Mouse (Mus musculus): ENCODE results near the gene Dbp. TPM values are rescaled to one million over a fixed set of nuclear protein-coding genes. Genes with fewer than 3 reads are reported as not detected.

Gene Dbp
- polyA plus RNA-seq, 2 experiments = 0.51 to 0.69 TPM

DNA sequence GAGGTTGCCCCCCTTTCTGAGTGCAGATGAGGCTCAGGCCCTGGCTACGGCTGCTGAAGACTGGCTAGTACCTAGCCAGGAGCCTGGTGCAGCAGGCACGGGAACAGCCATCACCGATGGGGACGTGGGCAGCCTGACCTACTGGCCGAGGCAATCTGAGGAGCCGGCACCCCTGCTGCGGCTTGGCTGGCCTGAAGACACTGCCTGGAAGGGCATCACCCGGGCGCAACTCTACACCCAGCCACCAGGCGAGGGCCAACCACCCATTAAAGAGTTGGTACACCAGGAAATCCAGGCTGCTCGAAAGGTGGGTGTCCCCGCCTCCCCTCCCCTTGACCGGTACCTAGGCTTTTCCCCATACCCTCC, 17.4 kb downstream of the Dbp start:
- Histone ChIP-seq H3K9ac (replicated peaks) (no peak overlapping the region), H3K27me3 (ENCODE audit: control insufficient read depth, insufficient read depth, low read length) (no peaks in the 10 kb centered on the region), H3K4me2 (ENCODE audit: low read depth) (no peak overlapping the region), H3K4me3 (ENCODE audit: insufficient read depth in 1 of 2, low read depth in 2 of 2, low read length in 2 of 2) (no peak overlapping the region), H3K36me3 (replicated peaks; ENCODE audit: control insufficient read depth, insufficient read depth, low read depth) (peaks cover 41% of the 10 kb centered on the region), H3K4me1 (replicated peaks; ENCODE audit: control insufficient read depth in 2 of 2, insufficient read depth in 2 of 2, low read length in 1 of 2) (peaks cover 3 to 8% of the 10 kb centered on the region in 2 experiments; a peak in 1 of 4 replicates), H3K27ac (no peak overlapping the region), H3K9me3 (ENCODE audit: control insufficient read depth, low read length) (no peaks in the 10 kb centered on the region)
- no peak for ATAC-seq (ENCODE audit: insufficient read depth)
- no peak for DNase-seq (ENCODE audit: low read depth in 3 of 3, low spot score in 3 of 3)
- TF ChIP-seq EP300 (IDR thresholded peaks at IDR 0.05; ENCODE audit: low read depth) (no peak), CTCF (IDR thresholded peaks at IDR 0.05; ENCODE audit: low read depth) (peak; percentile 27; the same call in 1 of the 2 replicates)
- 83% methylated on average over 13 of the region's 13 CpGs for WGBS (ENCODE audit: insufficient replicate concordance)

DNA sequence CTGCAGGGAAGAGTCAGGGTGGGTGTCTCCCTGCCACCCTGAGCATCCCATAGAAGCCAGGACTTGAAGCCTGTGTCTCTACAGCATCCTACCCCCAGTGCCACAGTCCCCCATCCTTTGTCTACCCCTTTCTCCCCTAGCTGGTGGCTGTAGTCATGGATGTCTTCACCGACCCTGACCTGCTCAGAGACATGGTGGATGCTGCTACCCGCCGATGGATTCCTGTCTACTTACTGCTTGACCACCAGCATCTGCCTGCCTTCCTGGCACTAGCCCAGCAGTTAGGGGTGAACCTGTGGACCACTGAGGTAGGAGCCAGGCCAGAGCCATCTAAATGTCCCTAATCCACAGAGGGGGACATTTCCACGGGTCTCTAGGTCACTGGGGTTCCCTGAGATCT, 18.4 kb downstream of the Dbp start:
- H3K27ac ChIP-seq = no peak overlapping the region
- peaks cover 41% of the 10 kb centered on the region for H3K36me3 ChIP-seq (replicated peaks; ENCODE audit: control insufficient read depth, insufficient read depth, low read depth)
- H3K4me3 ChIP-seq (ENCODE audit: insufficient read depth in 1 of 2, low read depth in 2 of 2, low read length in 2 of 2) = no peak overlapping the region
- no peak for DNase-seq (ENCODE audit: low read depth in 3 of 3, low spot score in 3 of 3)
- no peak overlapping the region for H3K4me2 ChIP-seq (ENCODE audit: low read depth)
- H3K9me3 ChIP-seq (ENCODE audit: control insufficient read depth, low read length) = no peaks in the 10 kb centered on the region
- peaks cover 3 to 8% of the 10 kb centered on the region in 2 experiments; a peak in 1 of 4 replicates for H3K4me1 ChIP-seq (replicated peaks; ENCODE audit: control insufficient read depth in 2 of 2, insufficient read depth in 2 of 2, low read length in 1 of 2)
- TF ChIP-seq EP300 (IDR thresholded peaks at IDR 0.05; ENCODE audit: low read depth) (no peak), CTCF (IDR thresholded peaks at IDR 0.05; ENCODE audit: low read depth) (no peak)
- no peak overlapping the region for H3K9ac ChIP-seq (replicated peaks)
- 77% methylated on average over 4 of the region's 4 CpGs for WGBS (ENCODE audit: insufficient replicate concordance)
- no peak for ATAC-seq (ENCODE audit: insufficient read depth)
- H3K27me3 ChIP-seq (ENCODE audit: control insufficient read depth, insufficient read depth, low read length) = no peaks in the 10 kb centered on the region

DNA sequence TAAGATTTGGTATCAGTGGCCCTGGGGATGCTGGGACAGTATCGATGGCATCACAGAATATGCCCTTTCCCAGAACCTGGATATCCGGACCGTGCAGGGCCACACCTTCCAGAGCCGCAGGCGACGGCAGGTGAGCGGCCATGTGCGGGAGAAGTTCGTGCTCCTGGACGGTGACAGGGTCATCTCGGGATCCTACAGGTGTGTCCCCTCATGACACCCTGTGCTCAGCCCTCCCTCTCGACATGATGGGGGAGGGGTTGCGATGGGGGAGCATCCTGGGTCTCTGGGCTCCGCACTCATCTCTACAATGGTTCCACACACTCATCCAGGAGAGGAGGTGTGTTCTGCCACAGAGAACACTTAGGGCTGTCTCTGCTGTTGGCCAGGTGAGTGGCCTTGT, 18.9 kb downstream of the Dbp start:
- H3K9me3 ChIP-seq (ENCODE audit: control insufficient read depth, low read length) = no peaks in the 10 kb centered on the region
- DNase-seq (ENCODE audit: low read depth in 3 of 3, low spot score in 3 of 3) = no peak
- WGBS (ENCODE audit: insufficient replicate concordance) = 88% methylated on average over 14 of the region's 14 CpGs
- H3K4me3 ChIP-seq (ENCODE audit: insufficient read depth in 1 of 2, low read depth in 2 of 2, low read length in 2 of 2) = no peak overlapping the region
- peaks cover 3 to 8% of the 10 kb centered on the region in 2 experiments; a peak in 1 of 4 replicates for H3K4me1 ChIP-seq (replicated peaks; ENCODE audit: control insufficient read depth in 2 of 2, insufficient read depth in 2 of 2, low read length in 1 of 2)
- H3K9ac ChIP-seq (replicated peaks) = no peak overlapping the region
- H3K36me3 ChIP-seq (replicated peaks; ENCODE audit: control insufficient read depth, insufficient read depth, low read depth) = peaks cover 41% of the 10 kb centered on the region
- no peaks in the 10 kb centered on the region for H3K27me3 ChIP-seq (ENCODE audit: control insufficient read depth, insufficient read depth, low read length)
- TF ChIP-seq EP300 (IDR thresholded peaks at IDR 0.05; ENCODE audit: low read depth) (no peak), CTCF (IDR thresholded peaks at IDR 0.05; ENCODE audit: low read depth) (no peak)
- ATAC-seq (ENCODE audit: insufficient read depth) = no peak
- H3K4me2 ChIP-seq (ENCODE audit: low read depth) = no peak overlapping the region
- no peak overlapping the region for H3K27ac ChIP-seq

DNA sequence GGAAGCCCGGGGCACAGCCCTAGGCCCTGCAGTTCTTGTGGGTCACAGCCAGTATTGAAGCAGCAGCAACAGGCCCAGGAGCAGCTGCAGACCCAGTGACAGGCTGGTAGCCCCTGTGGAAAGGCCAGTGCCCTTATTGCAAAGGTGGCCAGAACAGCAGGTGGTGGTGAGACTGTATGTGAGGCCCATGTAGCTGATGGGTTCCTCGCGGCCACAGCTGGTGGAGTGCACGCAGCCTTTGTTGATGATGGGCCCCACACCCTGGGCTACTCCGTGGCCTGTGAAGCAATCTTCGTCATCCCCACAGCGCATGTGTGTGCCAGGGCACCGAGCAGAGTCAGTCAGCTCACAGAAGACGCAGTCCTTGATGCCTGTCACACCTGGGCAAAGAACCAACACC, 20.3 kb downstream of the Dbp start:
- H3K4me3 ChIP-seq (ENCODE audit: insufficient read depth in 1 of 2, low read depth in 2 of 2, low read length in 2 of 2) = no peak overlapping the region
- no peak overlapping the region for H3K9ac ChIP-seq (replicated peaks)
- H3K4me2 ChIP-seq (ENCODE audit: low read depth) = no peak overlapping the region
- no peak for DNase-seq (ENCODE audit: low read depth in 3 of 3, low spot score in 3 of 3)
- H3K27me3 ChIP-seq (ENCODE audit: control insufficient read depth, insufficient read depth, low read length) = no peaks in the 10 kb centered on the region
- no peak for TF ChIP-seq EP300 (IDR thresholded peaks at IDR 0.05; ENCODE audit: low read depth)
- no peak for TF ChIP-seq CTCF (IDR thresholded peaks at IDR 0.05; ENCODE audit: low read depth)
- H3K36me3 ChIP-seq (replicated peaks; ENCODE audit: control insufficient read depth, insufficient read depth, low read depth) = peaks cover 28% of the 10 kb centered on the region
- no peaks in the 10 kb centered on the region for H3K9me3 ChIP-seq (ENCODE audit: control insufficient read depth, low read length)
- no peak for ATAC-seq (ENCODE audit: insufficient read depth)
- no peak overlapping the region for H3K27ac ChIP-seq
- WGBS (ENCODE audit: insufficient replicate concordance) = 74% methylated on average over 9 of the region's 9 CpGs
- no peaks in the 10 kb centered on the region for H3K4me1 ChIP-seq (replicated peaks; ENCODE audit: control insufficient read depth in 2 of 2, insufficient read depth in 2 of 2, low read length in 1 of 2)

DNA sequence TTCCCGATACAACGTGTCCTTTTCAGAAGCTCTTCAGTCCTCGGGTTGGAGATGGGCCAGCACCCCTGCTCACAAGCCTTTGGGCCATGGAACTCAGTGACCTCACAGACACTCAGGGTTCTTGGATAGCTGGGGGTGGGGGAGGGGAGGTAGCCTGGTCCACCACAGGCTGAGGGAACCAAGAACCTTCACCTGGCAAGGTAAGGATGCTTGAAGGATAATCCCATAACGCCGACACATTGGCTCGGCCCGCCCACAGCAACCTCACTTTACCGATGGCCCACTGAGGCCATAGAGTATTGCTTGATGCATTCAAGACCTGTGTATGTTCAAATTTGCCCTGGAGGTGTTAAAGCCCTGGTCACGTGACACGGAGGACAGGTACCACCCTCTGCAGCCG, 20.8 kb downstream of the Dbp start, which contains the start of gene Spaca4:
Gene Spaca4 (minus strand): TSS at position 101 of the 400 bp plus-strand sequence.
- no peak within 1 kb of the TSS for H3K9ac ChIP-seq (replicated peaks)

More for the DNA sequence above, 20.8 kb downstream of the Dbp start, which contains the start of gene Spaca4:
- H3K27me3 ChIP-seq (ENCODE audit: control insufficient read depth, insufficient read depth, low read length) = no peaks in the 10 kb centered on the region
- TF ChIP-seq CTCF (IDR thresholded peaks at IDR 0.05; ENCODE audit: low read depth) (no peak), EP300 (IDR thresholded peaks at IDR 0.05; ENCODE audit: low read depth) (no peak)
- no peaks in the 10 kb centered on the region for H3K4me1 ChIP-seq (replicated peaks; ENCODE audit: control insufficient read depth in 2 of 2, insufficient read depth in 2 of 2, low read length in 1 of 2)
- ATAC-seq (ENCODE audit: insufficient read depth) = no peak
- H3K9me3 ChIP-seq (ENCODE audit: control insufficient read depth, low read length) = no peaks in the 10 kb centered on the region
- no peak within 1 kb of the TSS for H3K4me2 ChIP-seq (ENCODE audit: low read depth)
- no peak within 1 kb of the TSS for H3K27ac ChIP-seq
- peaks cover 24% of the 10 kb centered on the region for H3K36me3 ChIP-seq (replicated peaks; ENCODE audit: control insufficient read depth, insufficient read depth, low read depth)
- H3K4me3 ChIP-seq (ENCODE audit: insufficient read depth in 1 of 2, low read depth in 2 of 2, low read length in 2 of 2) = no peak within 1 kb of the TSS
- DNase-seq (ENCODE audit: low read depth in 3 of 3, low spot score in 3 of 3) = no peak
- 80% methylated on average over 11 of the region's 11 CpGs for WGBS (ENCODE audit: insufficient replicate concordance)
